Mouse (Mus musculus): ENCODE measurements around the gene Ube3b.

Gene Ube3b

GRCm38 (mm10) chr5:114380209-114381012 lies at the start of gene Ube3b, which contains the start of gene Kctd10:
TSS of gene Ube3b (plus strand) at chr5:114380607.
TSS of gene Kctd10 (minus strand) at chr5:114380508.
- DNase-seq (ENCODE audit: low spot score in 2 of 2) = peak; percentile 84 to 90

- DNase-seq (ENCODE audit: low spot score in 2 of 2) = no peak
These were observed 37.4 kb upstream of the Ube3b start for GRCm38 (mm10) chr5:114342996-114343395.

GRCm38 (mm10) chr5:114343612-114344011 lies 36.8 kb upstream of the Ube3b start:
- no peak for DNase-seq (ENCODE audit: low spot score in 2 of 2)

- DNase-seq (ENCODE audit: low spot score in 2 of 2) = no peak
These were observed 34.9 kb upstream of the Ube3b start for GRCm38 (mm10) chr5:114345538-114345937.

GRCm38 (mm10) chr5:114347005-114347404 lies 33.4 kb upstream of the Ube3b start:
- no peak for DNase-seq (ENCODE audit: low spot score in 2 of 2)

- no peak for DNase-seq (ENCODE audit: low spot score in 2 of 2)
These were observed 28.9 kb upstream of the Ube3b start for GRCm38 (mm10) chr5:114351490-114351889.

GRCm38 (mm10) chr5:114356250-114356935 lies 24.0 kb upstream of the Ube3b start:
- peak; percentile 79 to 81 for DNase-seq (ENCODE audit: low spot score in 2 of 2)

- peak in 1 of 2 experiments; percentile 48 for DNase-seq (ENCODE audit: low spot score in 2 of 2)
These were observed 23.3 kb upstream of the Ube3b start for GRCm38 (mm10) chr5:114356936-114357751.

GRCm38 (mm10) chr5:114358833-114359232 lies 21.6 kb upstream of the Ube3b start:
- DNase-seq (ENCODE audit: low spot score in 2 of 2) = no peak

- DNase-seq (ENCODE audit: low spot score in 2 of 2) = no peak
These were observed 20.8 kb upstream of the Ube3b start for GRCm38 (mm10) chr5:114359586-114359985.

GRCm38 (mm10) chr5:114360968-114361367 lies 19.4 kb upstream of the Ube3b start:
- no peak for DNase-seq (ENCODE audit: low spot score in 2 of 2)

- peak in 1 of 2 experiments; percentile 34 for DNase-seq (ENCODE audit: low spot score in 2 of 2)
These were observed 15.2 kb upstream of the Ube3b start for GRCm38 (mm10) chr5:114365043-114365752.

GRCm38 (mm10) chr5:114368121-114368520 lies 12.3 kb upstream of the Ube3b start:
- no peak for DNase-seq (ENCODE audit: low spot score in 2 of 2)

- no peak for DNase-seq (ENCODE audit: low spot score in 2 of 2)
These were observed 11.5 kb upstream of the Ube3b start for GRCm38 (mm10) chr5:114368803-114369496.

GRCm38 (mm10) chr5:114369921-114370320 lies 10.5 kb upstream of the Ube3b start:
- DNase-seq (ENCODE audit: low spot score in 2 of 2) = no peak

- DNase-seq (ENCODE audit: low spot score in 2 of 2) = peak; percentile 76 to 80
These were observed 10.0 kb upstream of the Ube3b start for GRCm38 (mm10) chr5:114370371-114370776.

- DNase-seq (ENCODE audit: low spot score in 2 of 2) = no peak
These were observed 9.1 kb upstream of the Ube3b start for GRCm38 (mm10) chr5:114371331-114371730.

- DNase-seq (ENCODE audit: low spot score in 2 of 2) = peak in 1 of 2 experiments; percentile 35
These were observed 8.5 kb upstream of the Ube3b start for GRCm38 (mm10) chr5:114371731-114372473.

GRCm38 (mm10) chr5:114372565-114372964 lies 7.8 kb upstream of the Ube3b start:
- no peak for DNase-seq (ENCODE audit: low spot score in 2 of 2)

- peak in 1 of 2 experiments; percentile 30 for DNase-seq (ENCODE audit: low spot score in 2 of 2)
These were observed 7.2 kb upstream of the Ube3b start for GRCm38 (mm10) chr5:114373174-114373573.

Measured in heart, adult 9 months (tissue).